Mouse (Mus musculus): Measurements from ENCODE around the gene Zc2hc1c.

DNA sequence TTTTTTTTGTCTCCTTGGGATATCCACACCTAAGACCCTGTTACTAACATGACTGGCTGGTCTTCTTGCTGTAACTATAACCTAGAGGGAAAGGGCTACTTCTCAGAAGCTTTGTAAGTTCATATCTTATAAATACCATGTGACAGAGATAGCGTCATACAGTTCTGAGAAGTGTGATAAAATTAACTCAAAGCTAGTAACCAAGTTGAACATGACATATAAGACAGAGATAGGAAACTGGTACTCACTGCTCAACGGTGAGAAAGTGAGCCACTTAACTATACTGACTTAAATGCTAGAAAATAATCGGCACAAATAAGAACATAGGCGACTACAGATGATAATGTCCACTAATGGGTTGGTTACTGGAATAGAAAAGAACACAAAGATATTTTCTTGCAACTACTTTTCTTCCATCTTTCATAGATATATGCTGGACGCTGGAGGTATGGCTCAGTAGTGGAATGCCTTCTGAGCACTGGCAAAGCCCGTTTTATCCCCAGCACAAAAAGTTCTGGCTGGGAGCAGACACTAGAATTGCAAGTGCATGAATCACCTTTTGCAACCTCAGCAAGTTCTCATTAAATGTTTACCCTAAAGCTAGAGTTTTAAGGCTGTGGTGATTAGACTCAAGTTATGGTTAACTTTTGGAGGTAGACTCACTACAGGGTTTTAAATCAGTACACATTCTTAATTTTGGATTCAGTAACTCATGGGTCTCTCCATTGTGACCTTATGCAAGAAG lies 49.3 kb downstream of the Zc2hc1c start:
- TF ChIP-seq CTCF (IDR thresholded peaks at IDR 0.05; ENCODE audit: low read depth) (no peak), EP300 (optimal IDR thresholded peaks at IDR 0.05) (no peak)
